Mouse (Mus musculus) midbrain, embryonic 11.5 days (tissue): ENCODE data around the gene Cabs1. TPM values are rescaled to one million over a fixed set of nuclear protein-coding genes. Genes with fewer than 3 reads are reported as not detected.

ENCODE experiments used
- ATAC-seq: fragments of 200-750 bp; cut with Nextera tagmentation; 2 replicates; pipeline ENCODE4 v1.8.0; 2017; ENCODE audit warnings: moderate TSS enrichment, moderate library complexity; ENCODE audit not compliant: low FRiP score
- DNase-seq: peaks from one replicate; pipeline ENCODE4 v3.0.0; 2015; ENCODE audit warnings: low spot score; ENCODE audit errors: missing footprints
- H3K27ac ChIP-seq: fragments of 300-500 bp; sonication (generic); 2 replicates; pipeline ENCODE4 v1.5.1; 2014; ENCODE audit warnings: low read depth, low read length
- H3K27me3 ChIP-seq: fragments of 300-500 bp; sonication (generic); 2 replicates; pipeline ENCODE4 v1.6.1; 2014; ENCODE audit warnings: mild to moderate bottlenecking, low read length, moderate library complexity, mixed read lengths; ENCODE audit not compliant: control insufficient read depth, insufficient read depth
- H3K36me3 ChIP-seq: fragments of 300-500 bp; sonication (generic); 2 replicates; pipeline ENCODE4 v1.6.1; 2014; ENCODE audit warnings: mild to moderate bottlenecking, low read length, moderate library complexity, mixed read lengths; ENCODE audit not compliant: control insufficient read depth, insufficient read depth
- H3K4me1 ChIP-seq: fragments of 300-500 bp; sonication (generic); 2 replicates; pipeline ENCODE4 v1.6.1; 2014; ENCODE audit warnings: low read length; ENCODE audit not compliant: control insufficient read depth, insufficient read depth
- H3K4me2 ChIP-seq: fragments of 300-500 bp; sonication (generic); 2 replicates; pipeline ENCODE4 v1.6.1; 2014; ENCODE audit warnings: mild to moderate bottlenecking, moderate library complexity
- H3K4me3 ChIP-seq: fragments of 300-500 bp; sonication (generic); 2 replicates; pipeline ENCODE4 v1.5.1; 2014; ENCODE audit warnings: low read depth, low read length
- H3K9ac ChIP-seq: fragments of 300-500 bp; sonication (generic); 2 replicates; pipeline ENCODE4 v1.6.1; 2014; ENCODE audit warnings: low read length
- H3K9me3 ChIP-seq: fragments of 300-500 bp; sonication (generic); 2 replicates; pipeline ENCODE4 v1.6.1; 2016; ENCODE audit warnings: low read length; ENCODE audit not compliant: control insufficient read depth
- WGBS: fragments of 180-500 bp; shearing (Covaris S2); extraction: QIAGEN DNeasy Blood & Tissue Kit; methylation state at CpG from one replicate; pipeline ENCODE4 v1.1.7; 2014; 5-methylcytosine and 5-hydroxymethylcytosine counted together
- polyA plus RNA-seq: library from polyadenylated mRNA; unstranded; fragments of >200 nt; fragmentation: Nextera tagmentation; extraction: Ambion mirVana; gene quantifications from 2 replicates; pipeline ENCODE4 v1.2.1, GENCODE M21; 2014

Gene Cabs1
- not detected in 2 replicates for polyA plus RNA-seq

GRCm38 (mm10) chr5:87979139-87979538 is at the start of gene Cabs1:
Gene Cabs1 (plus strand): TSS chr5:87979439.
- DNase-seq (no peak), ATAC-seq (no peak)
- Histone ChIP-seq H3K9me3 (no peaks in the 10 kb centered on the region), H3K4me2 (no peak within 1 kb of the TSS), H3K27me3 (no peaks in the 10 kb centered on the region), H3K9ac (no peak within 1 kb of the TSS), H3K4me1 (no peaks in the 10 kb centered on the region), H3K36me3 (no peaks in the 10 kb centered on the region), H3K27ac (no peak within 1 kb of the TSS), H3K4me3 (no peak within 1 kb of the TSS)
- WGBS = 93% methylated on average over 3 of the region's 3 CpGs

GRCm38 (mm10) chr5:87931603-87932002 is 47.6 kb upstream of the Cabs1 start:
- Histone ChIP-seq H3K9ac (no peak overlapping the region), H3K4me3 (no peak overlapping the region), H3K27ac (no peak overlapping the region), H3K4me2 (no peak overlapping the region), H3K36me3 (no peaks in the 10 kb centered on the region), H3K4me1 (no peaks in the 10 kb centered on the region), H3K27me3 (no peaks in the 10 kb centered on the region), H3K9me3 (no peaks in the 10 kb centered on the region)
- ATAC-seq (no peak), DNase-seq (no peak)
- 54% methylated on average over 1 of the region's 1 CpGs for WGBS

GRCm38 (mm10) chr5:87940752-87941151 is 38.5 kb upstream of the Cabs1 start:
- 54% methylated on average over 3 of the region's 3 CpGs for WGBS
- Histone ChIP-seq H3K9me3 (no peaks in the 10 kb centered on the region), H3K27me3 (no peaks in the 10 kb centered on the region), H3K27ac (no peak overlapping the region), H3K4me1 (no peaks in the 10 kb centered on the region), H3K9ac (no peak overlapping the region), H3K36me3 (no peaks in the 10 kb centered on the region), H3K4me2 (no peak overlapping the region), H3K4me3 (no peak overlapping the region)
- ATAC-seq (no peak), DNase-seq (no peak)

GRCm38 (mm10) chr5:87942515-87942914 is 36.7 kb upstream of the Cabs1 start:
- Histone ChIP-seq H3K36me3 (no peaks in the 10 kb centered on the region), H3K9ac (no peak overlapping the region), H3K4me1 (no peaks in the 10 kb centered on the region), H3K4me2 (no peak overlapping the region), H3K27ac (no peak overlapping the region), H3K9me3 (no peaks in the 10 kb centered on the region), H3K4me3 (no peak overlapping the region), H3K27me3 (no peaks in the 10 kb centered on the region)
- DNase-seq = no peak
- no peak for ATAC-seq

DNA sequence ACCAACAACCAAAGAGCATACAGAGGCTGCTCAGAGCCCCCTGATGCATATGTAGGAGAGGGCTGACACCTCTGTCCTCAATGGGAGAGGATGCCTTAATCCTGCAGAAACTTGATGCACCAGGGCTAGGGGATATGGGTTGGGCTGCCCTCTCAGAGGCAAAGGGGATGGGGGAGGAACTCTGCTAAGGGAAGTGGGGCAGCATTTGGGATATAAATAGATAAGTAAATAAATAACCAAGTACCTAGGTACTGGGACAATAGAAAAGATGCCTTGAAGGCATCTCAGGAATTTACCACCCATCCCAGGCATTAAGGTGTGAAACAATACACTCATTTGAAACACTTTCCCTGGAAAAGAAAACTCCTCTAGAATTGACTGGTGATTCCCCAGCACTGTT is 27.4 kb upstream of the Cabs1 start:
- Histone ChIP-seq H3K27me3 (no peaks in the 10 kb centered on the region), H3K4me1 (no peaks in the 10 kb centered on the region)
- no peak for ATAC-seq

GRCm38 (mm10) chr5:87969201-87969600 is 10.0 kb upstream of the Cabs1 start, which contains the start of the genes 2310003L06Rik and Gm28434:
Gene 2310003L06Rik (plus strand): TSS chr5:87969459.
Gene Gm28434 (plus strand): TSS chr5:87969517.
- H3K36me3 ChIP-seq = no peaks in the 10 kb centered on the region
- DNase-seq = no peak
- no peak within 1 kb of the TSS for H3K27ac ChIP-seq
- H3K27me3 ChIP-seq = no peaks in the 10 kb centered on the region
- no peak within 1 kb of the TSS for H3K4me2 ChIP-seq
- H3K9ac ChIP-seq = no peak within 1 kb of the TSS
- no peak within 1 kb of the TSS for H3K4me3 ChIP-seq
- H3K9me3 ChIP-seq = no peaks in the 10 kb centered on the region
- H3K4me1 ChIP-seq = no peaks in the 10 kb centered on the region
- ATAC-seq = no peak
- 58% methylated on average over 2 of the region's 2 CpGs for WGBS

More for the DNA sequence above, 27.4 kb upstream of the Cabs1 start:
- Histone ChIP-seq H3K27ac (no peak overlapping the region), H3K36me3 (no peaks in the 10 kb centered on the region), H3K4me3 (no peak overlapping the region), H3K9ac (no peak overlapping the region), H3K4me2 (no peak overlapping the region), H3K9me3 (no peaks in the 10 kb centered on the region)
- DNase-seq = no peak

DNA sequence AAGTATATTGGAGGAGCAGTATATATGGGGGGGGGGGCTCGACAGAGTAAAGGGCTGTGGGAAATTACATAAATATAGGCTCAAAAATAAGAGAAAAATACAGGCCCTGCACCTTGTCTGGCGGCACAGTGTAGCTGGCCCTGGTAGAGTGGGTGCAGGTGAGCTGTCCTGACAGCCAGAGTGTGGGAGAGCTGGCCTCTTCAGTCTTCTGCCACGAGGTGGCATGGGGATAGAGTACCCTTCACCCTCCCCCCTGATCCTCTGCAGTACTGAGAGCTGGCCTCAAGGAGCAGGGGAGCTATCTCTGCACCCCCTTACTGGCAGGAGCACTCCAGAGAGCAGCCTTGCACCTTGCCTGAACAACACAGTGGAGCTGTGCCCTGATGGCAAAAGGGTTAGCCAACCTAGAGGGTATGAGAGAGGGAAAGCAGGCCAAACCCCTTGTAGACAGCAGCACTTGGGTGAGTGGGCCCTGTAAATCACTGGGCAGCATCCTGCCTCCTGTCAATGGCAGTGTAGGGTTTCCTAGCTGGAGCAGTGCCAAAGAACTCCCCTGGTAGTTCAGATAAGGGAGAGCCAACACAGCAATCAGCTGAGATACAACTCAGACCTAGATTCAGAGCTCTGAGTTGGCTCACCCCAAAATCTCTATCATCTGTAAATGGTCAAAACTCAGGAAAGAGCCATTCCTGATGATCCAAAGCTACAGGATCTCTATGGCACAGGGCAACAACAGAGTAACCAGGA is 3.4 kb downstream of the Cabs1 start:
- Histone ChIP-seq H3K4me1 (no peaks in the 10 kb centered on the region), H3K4me2 (no peak overlapping the region), H3K9me3 (no peaks in the 10 kb centered on the region), H3K4me3 (no peak overlapping the region), H3K27ac (no peak overlapping the region), H3K27me3 (no peaks in the 10 kb centered on the region), H3K9ac (no peak overlapping the region), H3K36me3 (no peaks in the 10 kb centered on the region)
- WGBS = 55% methylated on average over 3 of the region's 3 CpGs
- ATAC-seq = 0 out of 2 replicates have a peak, but pooled peaks have one; percentile 58
- no peak for DNase-seq

DNA sequence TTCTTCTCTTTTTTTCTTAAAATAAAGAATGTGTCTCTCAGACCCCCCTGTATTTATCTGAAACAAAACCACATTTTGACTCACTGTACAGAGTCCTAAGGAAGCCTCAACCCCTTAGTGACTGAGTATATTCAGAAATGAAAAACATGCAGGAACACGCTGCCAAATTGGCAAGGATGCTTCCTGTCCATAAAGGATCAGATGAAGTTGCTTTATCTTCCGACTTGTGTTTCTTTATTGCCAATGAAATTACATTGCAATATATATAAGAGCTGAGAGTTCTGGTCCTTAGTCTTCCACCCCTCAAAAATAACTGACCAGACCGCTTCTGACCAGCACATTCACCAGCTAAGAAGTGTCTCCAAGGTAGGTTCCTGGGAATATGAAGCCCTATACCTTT is 23.0 kb downstream of the Cabs1 start, which contains the start of gene Smr3a:
Smr3a (plus strand) TSS at position 301 of the 400 bp plus-strand sequence.
- Histone ChIP-seq H3K27ac (no peak within 1 kb of the TSS), H3K36me3 (no peaks in the 10 kb centered on the region), H3K4me3 (no peak within 1 kb of the TSS), H3K27me3 (no peaks in the 10 kb centered on the region), H3K9me3 (no peaks in the 10 kb centered on the region), H3K9ac (no peak within 1 kb of the TSS), H3K4me1 (no peaks in the 10 kb centered on the region), H3K4me2 (no peak within 1 kb of the TSS)
- no peak for ATAC-seq
- DNase-seq = no peak
- 84% methylated on average over 3 of the region's 3 CpGs for WGBS

GRCm38 (mm10) chr5:88005241-88005640 is 26.0 kb downstream of the Cabs1 start:
- H3K4me2 ChIP-seq = no peak overlapping the region
- no peak for DNase-seq
- H3K4me1 ChIP-seq = no peaks in the 10 kb centered on the region
- no peak overlapping the region for H3K9ac ChIP-seq
- no peaks in the 10 kb centered on the region for H3K27me3 ChIP-seq
- no peak for ATAC-seq
- H3K4me3 ChIP-seq = no peak overlapping the region
- no peaks in the 10 kb centered on the region for H3K36me3 ChIP-seq
- no peaks in the 10 kb centered on the region for H3K9me3 ChIP-seq
- H3K27ac ChIP-seq = no peak overlapping the region
